ENCODE assay signal across 8 mouse cellular contexts in the genomic region with DNA sequence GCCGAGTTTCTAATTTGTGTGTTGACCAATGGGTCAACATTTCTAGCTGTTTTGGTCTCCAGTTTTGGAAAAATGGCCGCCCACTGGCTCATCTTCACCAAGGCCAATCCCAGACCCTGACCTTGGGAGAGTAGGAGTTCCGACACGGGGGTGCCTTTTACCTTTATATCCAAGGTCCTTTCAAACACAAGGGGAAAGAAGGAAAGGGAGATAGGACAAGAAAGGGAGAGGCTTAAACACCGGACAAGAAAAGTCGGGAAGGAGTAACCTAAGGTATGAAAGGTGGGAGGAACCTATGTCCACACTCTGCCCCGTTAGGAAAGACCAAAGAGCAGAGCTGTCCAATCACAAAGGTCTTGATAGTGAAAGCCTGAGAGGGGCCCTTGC. TPM values are rescaled to one million over a fixed set of nuclear protein-coding genes. Genes with fewer than 3 reads are reported as not detected.
DNase-seq lines count a peak whose midpoint lies in the region; ATAC-seq and TF ChIP-seq lines count a peak whose summit lies in the region.

No protein-coding gene starts in this region.

- no peak for TF ChIP-seq CTCF in bone marrow, adult 2 months (IDR thresholded peaks at IDR 0.05; ENCODE audit: control insufficient read depth, insufficient read depth, low read length)

- no peak for ATAC-seq in heart, embryonic 11.5 days (replicated peaks; ENCODE audit: insufficient number of reproducible peaks, low FRiP score, low TSS enrichment)
- no peak for ATAC-seq in hindbrain, embryonic 11.5 days (ENCODE audit: low FRiP score)
- ATAC-seq in liver, embryonic 16.5 days (ENCODE audit: low read depth): no peak
- ATAC-seq in megakaryocyte progenitor cell, adult 5-6 weeks (replicated peaks; ENCODE audit: poor library complexity): no peak

- H3K4me1 ChIP-seq in heart, embryonic 11.5 days (ENCODE audit: control insufficient read depth, insufficient read depth, low read length): peaks cover 14% of the 10 kb centered on the region
- H3K4me1 ChIP-seq in bone marrow, adult 2 months (ENCODE audit: control insufficient read depth, insufficient read depth, low read length): peaks cover 2% of the 10 kb centered on the region; the same call in 1 of the 2 replicates
- H3K4me1 ChIP-seq in hindbrain, embryonic 11.5 days (replicated peaks; ENCODE audit: control insufficient read depth, insufficient read depth, low read length): peaks cover 2% of the 10 kb centered on the region
- peaks cover 57% of the 10 kb centered on the region for H3K4me1 ChIP-seq in liver, embryonic 16.5 days (ENCODE audit: control insufficient read depth, low read depth, low read length)

- TF ChIP-seq POLR2A in bone marrow, adult 2 months (IDR thresholded peaks at IDR 0.05; ENCODE audit: borderline replicate concordance, control insufficient read depth, low read depth, low read length): no peak

- peak overlapping the region; percentile 83 for H3K4me2 ChIP-seq in heart, embryonic 11.5 days
- H3K4me2 ChIP-seq in hindbrain, embryonic 11.5 days (replicated peaks; ENCODE audit: low read depth, low read length): peak overlapping the region; percentile 74
- H3K4me2 ChIP-seq in liver, embryonic 16.5 days (ENCODE audit: low read depth, low read length): peak overlapping the region; percentile 75

- peak overlapping the region; percentile 98 for H3K27ac ChIP-seq in heart, embryonic 11.5 days (ENCODE audit: low read depth, low read length)
- H3K27ac ChIP-seq in bone marrow, adult 2 months (ENCODE audit: control insufficient read depth, insufficient read depth, low read depth, low read length, poor library complexity): peak overlapping the region; percentile 69; the same call in 1 of the 2 replicates
- H3K27ac ChIP-seq in hindbrain, embryonic 11.5 days (ENCODE audit: low read depth, low read length): no peak overlapping the region
- peak overlapping the region; percentile 95 for H3K27ac ChIP-seq in liver, embryonic 16.5 days (ENCODE audit: low read length)

- H3K9me3 ChIP-seq in heart, embryonic 11.5 days (replicated peaks; ENCODE audit: control insufficient read depth, low read length): no peaks in the 10 kb centered on the region
- no peaks in the 10 kb centered on the region for H3K9me3 ChIP-seq in hindbrain, embryonic 11.5 days (ENCODE audit: control insufficient read depth, low read length)
- H3K9me3 ChIP-seq in liver, embryonic 16.5 days (replicated peaks; ENCODE audit: control insufficient read depth, low read length): no peaks in the 10 kb centered on the region

- H3K4me3 ChIP-seq in heart, embryonic 11.5 days (ENCODE audit: low read depth, low read length): peak overlapping the region; percentile 75
- H3K4me3 ChIP-seq in bone marrow, adult 2 months (replicated peaks; ENCODE audit: control insufficient read depth, low read depth, low read length): no peak overlapping the region
- H3K4me3 ChIP-seq in hindbrain, embryonic 11.5 days (ENCODE audit: low read depth, low read length): peak overlapping the region; percentile 65; the same call in 1 of the 2 replicates
- peak overlapping the region; percentile 87 for H3K4me3 ChIP-seq in liver, embryonic 16.5 days (ENCODE audit: low read depth, low read length)

- intact Hi-C loops in heart, postnatal 36 days (cut with DNase I): loop anchor here (2.0 kb wide), 1 partner anchor 14 kb away; a partner anchor contains a TSS

- no peak for DNase-seq in heart, postnatal 36 days
- DNase-seq in hindbrain, embryonic 11.5 days (ENCODE audit: low spot score): no peak
- no peak for DNase-seq in right cerebral cortex, postnatal 25 days
- DNase-seq in cerebellum, postnatal 36 days: no peak

- no peaks in the 10 kb centered on the region for H3K27me3 ChIP-seq in heart, embryonic 11.5 days (ENCODE audit: control insufficient read depth, insufficient read depth, low read length)
- H3K27me3 ChIP-seq in hindbrain, embryonic 11.5 days (ENCODE audit: control insufficient read depth, insufficient read depth, low read length): no peaks in the 10 kb centered on the region
- H3K27me3 ChIP-seq in liver, embryonic 16.5 days (ENCODE audit: control insufficient read depth, insufficient read depth, low read depth, low read length): no peaks in the 10 kb centered on the region

- 18% methylated on average over 7 of the region's 7 CpGs for WGBS in heart, embryonic 11.5 days (ENCODE audit: insufficient replicate concordance)
- WGBS in bone marrow, adult 2 months: 37% methylated on average over 7 of the region's 7 CpGs
- 27% methylated on average over 7 of the region's 7 CpGs for WGBS in hindbrain, embryonic 11.5 days
- WGBS in liver, embryonic 16.5 days (ENCODE audit: insufficient replicate concordance): 25% methylated on average over 7 of the region's 7 CpGs

- no peaks in the 10 kb centered on the region for H3K36me3 ChIP-seq in heart, embryonic 11.5 days (ENCODE audit: control insufficient read depth, insufficient read depth, low read length)
- no peaks in the 10 kb centered on the region; the same call in none of the 2 replicates for H3K36me3 ChIP-seq in hindbrain, embryonic 11.5 days (ENCODE audit: control insufficient read depth, insufficient read depth, low read length)
- peaks cover 8% of the 10 kb centered on the region; the same call in 1 of the 2 replicates for H3K36me3 ChIP-seq in liver, embryonic 16.5 days (ENCODE audit: control insufficient read depth, insufficient read depth)

- peak overlapping the region; percentile 88 for H3K9ac ChIP-seq in heart, embryonic 11.5 days (ENCODE audit: low read depth, low read length)
- peak overlapping the region; percentile 90; the same call in 1 of the 2 replicates for H3K9ac ChIP-seq in hindbrain, embryonic 11.5 days (ENCODE audit: low read depth, low read length)
- H3K9ac ChIP-seq in liver, embryonic 16.5 days (ENCODE audit: low read depth, low read length): peak overlapping the region; percentile 90

RNA-seq across cellular contexts. Expression of a gene that starts 0.5 kb away (rescaled TPM):
- polyA plus RNA-seq in heart, embryonic 11.5 days (2014; fragmentation: Nextera tagmentation; extraction: Ambion mirVana): 115 and 118 TPM in 2 replicates
- total RNA-seq in heart, postnatal 36 days (2021): 10 to 100 TPM; 14.5 to 18.3 TPM
- polyA plus RNA-seq in bone marrow, adult 2 months (2011; ENCODE audit: insufficient read depth, insufficient read length, low replicate concordance, missing spikeins): 60.1 and 67.5 TPM in 2 replicates
- polyA plus RNA-seq in hindbrain, embryonic 11.5 days (2014; fragmentation: Nextera tagmentation; extraction: Ambion mirVana): 108 and 109 TPM in 2 replicates
- polyA plus RNA-seq in liver, embryonic 16.5 days (2015; fragmentation: Nextera tagmentation; extraction: Ambion mirVana): 69.7 and 76.8 TPM in 2 replicates
- 161 and 165 TPM in 2 replicates for total RNA-seq in megakaryocyte progenitor cell, adult 5-6 weeks (2015)
- 121 and 129 TPM in 2 replicates for total RNA-seq in megakaryocyte progenitor cell, adult 5-6 weeks (2017)

RNA-seq across cellular contexts. Expression of a gene that starts 14.3 kb away (rescaled TPM):
- 14.8 and 15.6 TPM in 2 replicates for polyA plus RNA-seq in heart, embryonic 11.5 days (2014; fragmentation: Nextera tagmentation; extraction: Ambion mirVana)
- 10 to 100 TPM; 11.6 to 15.6 TPM for total RNA-seq in heart, postnatal 36 days (2021)
- 15.7 and 17.4 TPM in 2 replicates for polyA plus RNA-seq in bone marrow, adult 2 months (2011; ENCODE audit: insufficient read depth, insufficient read length, low replicate concordance, missing spikeins)
- 22.1 and 23.7 TPM in 2 replicates for polyA plus RNA-seq in hindbrain, embryonic 11.5 days (2014; fragmentation: Nextera tagmentation; extraction: Ambion mirVana)
- 10.0 and 11.8 TPM in 2 replicates for polyA plus RNA-seq in liver, embryonic 16.5 days (2015; fragmentation: Nextera tagmentation; extraction: Ambion mirVana)
- total RNA-seq in megakaryocyte progenitor cell, adult 5-6 weeks (2015): 10.3 and 11.1 TPM in 2 replicates
- 16.2 and 17.9 TPM in 2 replicates for total RNA-seq in megakaryocyte progenitor cell, adult 5-6 weeks (2017)

RNA-seq across cellular contexts. Expression of a gene that starts 26.4 kb away (rescaled TPM):
- polyA plus RNA-seq in heart, embryonic 11.5 days (2014; fragmentation: Nextera tagmentation; extraction: Ambion mirVana): not detected in 2 replicates
- not detected for total RNA-seq in heart, postnatal 36 days (2021)
- polyA plus RNA-seq in bone marrow, adult 2 months (2011; ENCODE audit: insufficient read depth, insufficient read length, low replicate concordance, missing spikeins): 56.2 and 336 TPM in 2 replicates
- not detected in 2 replicates for polyA plus RNA-seq in hindbrain, embryonic 11.5 days (2014; fragmentation: Nextera tagmentation; extraction: Ambion mirVana)
- polyA plus RNA-seq in liver, embryonic 16.5 days (2015; fragmentation: Nextera tagmentation; extraction: Ambion mirVana): not detected in 2 replicates
- total RNA-seq in megakaryocyte progenitor cell, adult 5-6 weeks (2015): not detected in 2 replicates
- total RNA-seq in megakaryocyte progenitor cell, adult 5-6 weeks (2017): not detected in 2 replicates

RNA-seq across cellular contexts. Expression of a gene that starts 32.1 kb away (rescaled TPM):
- polyA plus RNA-seq in heart, embryonic 11.5 days (2014; fragmentation: Nextera tagmentation; extraction: Ambion mirVana): not detected in 2 replicates
- not detected for total RNA-seq in heart, postnatal 36 days (2021)
- 13.5 and 129 TPM in 2 replicates for polyA plus RNA-seq in bone marrow, adult 2 months (2011; ENCODE audit: insufficient read depth, insufficient read length, low replicate concordance, missing spikeins)
- polyA plus RNA-seq in hindbrain, embryonic 11.5 days (2014; fragmentation: Nextera tagmentation; extraction: Ambion mirVana): not detected in 2 replicates
- polyA plus RNA-seq in liver, embryonic 16.5 days (2015; fragmentation: Nextera tagmentation; extraction: Ambion mirVana): not detected in 2 replicates
- not detected in 2 replicates for total RNA-seq in megakaryocyte progenitor cell, adult 5-6 weeks (2015)
- total RNA-seq in megakaryocyte progenitor cell, adult 5-6 weeks (2017): not detected in 2 replicates

RNA-seq across cellular contexts. Expression of a gene that starts 38.1 kb away (rescaled TPM):
- polyA plus RNA-seq in heart, embryonic 11.5 days (2014; fragmentation: Nextera tagmentation; extraction: Ambion mirVana): not detected in 2 replicates
- total RNA-seq in heart, postnatal 36 days (2021): not detected
- 2.0 TPM in 1 of 2 replicates, not detected in the other for polyA plus RNA-seq in bone marrow, adult 2 months (2011; ENCODE audit: insufficient read depth, insufficient read length, low replicate concordance, missing spikeins)
- polyA plus RNA-seq in hindbrain, embryonic 11.5 days (2014; fragmentation: Nextera tagmentation; extraction: Ambion mirVana): 0.26 TPM in 1 of 2 replicates, not detected in the other
- polyA plus RNA-seq in liver, embryonic 16.5 days (2015; fragmentation: Nextera tagmentation; extraction: Ambion mirVana): 0.15 and 0.69 TPM in 2 replicates
- total RNA-seq in megakaryocyte progenitor cell, adult 5-6 weeks (2015): not detected in 2 replicates
- not detected in 2 replicates for total RNA-seq in megakaryocyte progenitor cell, adult 5-6 weeks (2017)

Comparison
In these comparisons a context has a peak if more than half of its experiments do, and no peak if none do; other contexts are left out.
1. RNA of a gene that starts 26.4 kb away (polyA plus RNA-seq): 56.2 to 336 TPM in bone marrow, adult 2 months; not detected in hindbrain, embryonic 11.5 days, not detected in liver, embryonic 16.5 days and not detected in heart, embryonic 11.5 days; every median in the first group is over 10 times any median in the second.
2. Peak in every context shown above with its lines, with median percentiles within 50 percentile points of each other: H3K4me2 ChIP-seq and H3K9ac ChIP-seq.